Mouse (Mus musculus) liver, postnatal 0 days (tissue): ENCODE data around the gene Evi2. TPM values are rescaled to one million over a fixed set of nuclear protein-coding genes. Genes with fewer than 3 reads are reported as not detected.
A peak's percentile ranks its signal among the peaks of the same experiment; 100 is the strongest.

ENCODE experiments used
- ATAC-seq: fragments of 200-750 bp; cut with Nextera tagmentation; 2 replicates; pipeline ENCODE4 v1.8.0; 2017; ENCODE audit warnings: mild to moderate bottlenecking, moderate library complexity
- DNase-seq: peaks from one replicate; pipeline ENCODE4 v3.0.0-alpha.2; 2016
- H3K27ac ChIP-seq: fragments of 300-500 bp; sonication (generic); 2 replicates; pipeline ENCODE4 v1.5.1; 2014; ENCODE audit warnings: antibody characterized with exemption, moderate library complexity, mild to moderate bottlenecking, low read depth
- H3K27me3 ChIP-seq: fragments of 300-500 bp; sonication (generic); 2 replicates; pipeline ENCODE4 v1.6.1; 2014; ENCODE audit warnings: low read length, control low read depth, mixed read lengths; ENCODE audit not compliant: insufficient read depth
- H3K36me3 ChIP-seq: fragments of 300-500 bp; sonication (generic); replicated peaks from 2 replicates; pipeline ENCODE4 v1.6.1; 2014; ENCODE audit warnings: mild to moderate bottlenecking, control low read depth, low read length, moderate library complexity, mixed read lengths; ENCODE audit not compliant: insufficient read depth
- H3K4me1 ChIP-seq: fragments of 300-500 bp; sonication (generic); 2 replicates; pipeline ENCODE4 v1.6.1; 2014; ENCODE audit warnings: antibody characterized with exemption, mild to moderate bottlenecking, control low read depth; ENCODE audit not compliant: insufficient read depth
- H3K4me2 ChIP-seq: fragments of 300-500 bp; sonication (generic); 2 replicates; pipeline ENCODE4 v1.6.1; 2014; ENCODE audit warnings: low read depth, mild to moderate bottlenecking, low read length, moderate library complexity, mixed read lengths
- H3K4me3 ChIP-seq: fragments of 300-500 bp; sonication (generic); 2 replicates; pipeline ENCODE4 v1.5.1; 2014; ENCODE audit warnings: low read depth, low read length
- H3K9ac ChIP-seq: fragments of 300-500 bp; sonication (generic); replicated peaks from 2 replicates; pipeline ENCODE4 v1.6.1; 2014; ENCODE audit warnings: mild to moderate bottlenecking, moderate library complexity
- H3K9me3 ChIP-seq: fragments of 300-500 bp; sonication (generic); 2 replicates; pipeline ENCODE4 v1.6.1; 2016; ENCODE audit warnings: mild to moderate bottlenecking, control low read depth, low read length, mixed read lengths
- CTCF ChIP-seq: sonication (generic); IDR thresholded peaks from 2 replicates; pipeline ENCODE4 v1.5.1; 2016; ENCODE audit warnings: antibody characterized with exemption, low read depth
- EP300 ChIP-seq: IDR thresholded peaks from 2 replicates; pipeline ENCODE4 v1.6.1; 2016; ENCODE audit warnings: antibody characterized with exemption, low read depth, mild to moderate bottlenecking
- WGBS: fragments of 180-500 bp; shearing (Covaris S2); extraction: QIAGEN DNeasy Blood & Tissue Kit; methylation state at CpG from one replicate; pipeline ENCODE4 v1.1.7; 2014; ENCODE audit not compliant: insufficient replicate concordance; 5-methylcytosine and 5-hydroxymethylcytosine counted together
- polyA plus RNA-seq: library from polyadenylated mRNA; unstranded; fragments of >200 nt; fragmentation: Nextera tagmentation; extraction: Ambion mirVana; gene quantifications from 2 replicates; pipeline ENCODE4 v1.2.1, GENCODE M21; 2015

Evi2 gene
- polyA plus RNA-seq, 1 experiment from 2014 or later, result 0.99 TPM

DNA sequence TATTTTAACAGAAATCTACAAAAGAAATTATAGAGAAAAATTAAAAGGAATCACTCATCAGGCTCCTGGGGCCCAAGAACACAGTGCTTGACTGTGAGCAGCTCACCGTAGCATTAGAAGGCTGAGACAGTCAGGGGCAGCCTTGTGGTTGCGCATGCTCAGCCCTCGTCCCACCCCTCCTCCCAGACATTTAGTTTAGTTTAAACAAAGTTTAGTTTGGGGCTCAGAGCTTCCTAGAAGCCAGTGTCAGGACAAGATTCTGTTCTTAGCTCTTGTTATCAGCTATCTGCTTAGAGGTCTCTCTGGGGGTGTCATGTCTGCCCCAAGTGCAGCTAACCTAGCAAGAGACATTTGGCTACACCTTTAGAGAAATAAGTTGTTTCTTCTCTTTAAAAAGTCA, 1.8 kb downstream of the Evi2 start:
- DNase-seq (no peak), ATAC-seq (no peak)
- Histone ChIP-seq H3K36me3 (no peaks in the 10 kb centered on the region), H3K4me1 (peaks cover 15% of the 10 kb centered on the region; the same call in 1 of the 2 replicates), H3K4me3 (peak overlapping the region; percentile 36), H3K4me2 (peak overlapping the region; percentile 39), H3K27ac (peak overlapping the region; percentile 79), H3K9me3 (no peaks in the 10 kb centered on the region), H3K9ac (no peak overlapping the region; the same call in 1 of the 2 replicates), H3K27me3 (no peaks in the 10 kb centered on the region)
- 51% methylated on average over 3 of the region's 3 CpGs for WGBS
- TF ChIP-seq EP300 (no peak), CTCF (no peak)

DNA sequence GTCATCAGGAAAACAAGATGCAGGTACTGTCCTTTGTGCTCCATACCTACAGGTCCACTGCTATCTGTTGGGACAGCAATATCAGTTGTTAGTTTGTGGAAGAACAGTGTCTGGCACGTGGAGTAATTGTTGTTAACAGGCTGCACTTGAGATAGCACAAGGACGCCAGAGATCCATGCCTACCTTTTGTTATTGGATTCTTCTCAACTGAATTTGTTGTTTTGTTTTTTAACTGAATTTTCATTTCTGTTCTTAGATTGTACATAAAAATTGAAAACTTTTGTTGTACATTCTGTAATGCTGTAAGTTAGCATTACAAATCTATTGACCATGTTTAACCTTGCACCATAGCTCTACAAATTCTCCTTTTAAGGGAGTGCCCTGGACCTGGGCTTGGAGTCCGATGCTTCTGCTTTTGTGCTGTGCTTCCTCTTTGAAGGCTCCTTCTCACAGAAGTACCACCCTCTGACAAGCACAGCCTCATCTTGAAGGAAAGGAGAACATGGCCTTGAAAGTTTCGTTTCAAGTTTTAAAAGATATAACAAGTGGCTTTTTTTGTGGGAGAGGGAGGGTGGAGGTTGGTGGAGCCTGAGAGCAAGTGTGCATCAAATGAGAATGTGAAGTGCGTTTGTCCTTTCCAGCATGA, 2.5 kb downstream of the Evi2 start:
- Histone ChIP-seq H3K4me2 (peak overlapping the region; percentile 39), H3K4me1 (peaks cover 15% of the 10 kb centered on the region; the same call in 1 of the 2 replicates), H3K27ac (peak overlapping the region; percentile 79), H3K9me3 (no peaks in the 10 kb centered on the region), H3K9ac (no peak overlapping the region), H3K27me3 (no peaks in the 10 kb centered on the region), H3K4me3 (peak overlapping the region; percentile 36), H3K36me3 (no peaks in the 10 kb centered on the region)
- DNase-seq, result peak; percentile 34
- TF ChIP-seq CTCF (no peak), EP300 (no peak)
- WGBS, result 36% methylated on average over 5 of the region's 5 CpGs
- peak; percentile 57; the same call in 1 of the 2 replicates for ATAC-seq

DNA sequence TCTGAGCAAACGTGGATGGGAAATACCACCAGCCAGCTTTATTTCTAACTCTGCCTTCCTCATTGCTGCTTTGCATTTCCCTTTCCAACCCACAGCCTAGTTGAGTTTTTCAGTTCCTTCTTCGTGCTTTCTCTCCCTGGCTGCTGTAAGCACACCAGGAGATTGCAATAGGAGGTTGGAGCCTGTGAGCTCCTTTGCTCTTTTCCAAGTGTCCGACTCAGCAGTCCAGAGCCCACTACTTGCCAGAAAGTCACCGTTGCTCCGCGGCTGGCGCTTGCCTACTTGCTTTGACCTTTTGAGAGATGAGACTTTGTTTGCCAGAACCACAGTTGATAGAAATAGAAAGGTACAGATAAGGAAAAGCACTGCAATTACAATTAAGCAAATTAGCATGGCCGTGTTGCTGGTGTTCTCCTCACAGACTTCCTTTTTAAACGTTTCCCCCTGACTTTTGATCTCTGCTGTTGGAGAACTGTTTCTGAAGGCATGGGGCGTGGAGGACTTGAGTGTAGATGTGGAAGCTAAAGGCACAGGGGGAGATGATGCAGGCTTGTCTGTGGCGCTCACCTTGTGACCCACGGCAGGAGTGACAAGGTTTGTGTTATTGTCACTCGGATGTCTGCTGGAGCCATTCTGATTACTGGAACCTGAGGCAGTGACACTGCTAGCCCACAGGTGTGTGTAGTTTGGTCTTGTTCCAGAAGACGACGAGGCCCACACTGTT, 3.2 kb downstream of the Evi2 start:
- no peaks in the 10 kb centered on the region for H3K36me3 ChIP-seq
- no peak overlapping the region for H3K4me3 ChIP-seq
- ATAC-seq (peak; percentile 22), DNase-seq (peak; percentile 26)
- 30% methylated on average over 15 of the region's 15 CpGs for WGBS
- no peaks in the 10 kb centered on the region for H3K27me3 ChIP-seq
- TF ChIP-seq EP300 (no peak), CTCF (no peak)
- H3K9ac ChIP-seq, result no peak overlapping the region
- peak overlapping the region; percentile 39 for H3K4me2 ChIP-seq
- H3K4me1 ChIP-seq, result peaks cover 15% of the 10 kb centered on the region; the same call in 1 of the 2 replicates
- H3K9me3 ChIP-seq, result no peaks in the 10 kb centered on the region
- peak overlapping the region; percentile 79 for H3K27ac ChIP-seq

DNA sequence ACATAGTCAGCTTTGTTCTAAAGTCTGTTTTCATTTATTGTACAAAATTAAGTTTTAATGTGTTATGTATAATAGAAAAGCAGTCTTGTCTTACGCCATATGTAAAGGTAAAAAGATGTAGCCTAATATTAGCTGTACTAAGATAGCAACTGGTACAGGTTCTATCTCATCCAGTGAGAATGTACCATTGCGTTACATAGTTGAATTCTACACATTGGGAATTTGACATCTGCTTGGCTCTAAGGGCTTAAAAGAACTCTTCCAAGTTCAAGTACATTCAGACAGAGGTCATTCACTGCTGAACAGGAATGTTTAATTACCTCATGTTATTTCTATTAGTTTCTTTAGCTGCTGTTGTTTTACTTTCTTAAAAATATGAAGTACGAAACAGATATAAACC, 3.8 kb downstream of the Evi2 start:
- no peaks in the 10 kb centered on the region for H3K9me3 ChIP-seq
- no peaks in the 10 kb centered on the region for H3K27me3 ChIP-seq
- 75% methylated on average over 3 of the region's 3 CpGs for WGBS
- no peak overlapping the region for H3K9ac ChIP-seq
- ATAC-seq, result no peak
- peak overlapping the region; percentile 79 for H3K27ac ChIP-seq
- DNase-seq, result no peak
- no peaks in the 10 kb centered on the region for H3K36me3 ChIP-seq
- H3K4me1 ChIP-seq, result peaks cover 15% of the 10 kb centered on the region; the same call in 1 of the 2 replicates
- H3K4me3 ChIP-seq, result no peak overlapping the region
- peak overlapping the region; percentile 39; the same call in 1 of the 2 replicates for H3K4me2 ChIP-seq
- no peak for TF ChIP-seq CTCF
- no peak for TF ChIP-seq EP300

DNA sequence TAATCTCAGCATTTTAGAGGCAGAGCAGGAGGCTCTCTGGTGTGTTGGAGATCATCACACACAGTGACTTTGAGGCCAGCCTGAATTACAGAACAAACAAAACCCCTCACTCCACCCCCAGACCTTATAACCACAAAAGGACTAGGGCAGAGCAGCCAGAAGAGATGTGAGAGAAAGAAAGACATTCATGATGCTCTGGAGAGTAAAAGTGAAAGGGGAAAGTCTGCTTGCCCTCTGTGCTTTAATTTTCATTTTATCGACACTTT, 6.1 kb downstream of the Evi2 start:
- TF ChIP-seq EP300 (no peak), CTCF (no peak)
- H3K36me3 ChIP-seq, result no peaks in the 10 kb centered on the region
- no peak overlapping the region for H3K4me3 ChIP-seq
- H3K4me1 ChIP-seq, result peaks cover 26% of the 10 kb centered on the region; the same call in 1 of the 2 replicates
- 63% methylated on average over 1 of the region's 1 CpGs for WGBS
- DNase-seq (no peak), ATAC-seq (no peak)
- H3K27ac ChIP-seq, result peak overlapping the region; percentile 62
- H3K9ac ChIP-seq, result no peak overlapping the region; the same call in 1 of the 2 replicates
- H3K4me2 ChIP-seq, result peak overlapping the region; percentile 29
- H3K9me3 ChIP-seq, result no peaks in the 10 kb centered on the region
- H3K27me3 ChIP-seq, result no peaks in the 10 kb centered on the region

DNA sequence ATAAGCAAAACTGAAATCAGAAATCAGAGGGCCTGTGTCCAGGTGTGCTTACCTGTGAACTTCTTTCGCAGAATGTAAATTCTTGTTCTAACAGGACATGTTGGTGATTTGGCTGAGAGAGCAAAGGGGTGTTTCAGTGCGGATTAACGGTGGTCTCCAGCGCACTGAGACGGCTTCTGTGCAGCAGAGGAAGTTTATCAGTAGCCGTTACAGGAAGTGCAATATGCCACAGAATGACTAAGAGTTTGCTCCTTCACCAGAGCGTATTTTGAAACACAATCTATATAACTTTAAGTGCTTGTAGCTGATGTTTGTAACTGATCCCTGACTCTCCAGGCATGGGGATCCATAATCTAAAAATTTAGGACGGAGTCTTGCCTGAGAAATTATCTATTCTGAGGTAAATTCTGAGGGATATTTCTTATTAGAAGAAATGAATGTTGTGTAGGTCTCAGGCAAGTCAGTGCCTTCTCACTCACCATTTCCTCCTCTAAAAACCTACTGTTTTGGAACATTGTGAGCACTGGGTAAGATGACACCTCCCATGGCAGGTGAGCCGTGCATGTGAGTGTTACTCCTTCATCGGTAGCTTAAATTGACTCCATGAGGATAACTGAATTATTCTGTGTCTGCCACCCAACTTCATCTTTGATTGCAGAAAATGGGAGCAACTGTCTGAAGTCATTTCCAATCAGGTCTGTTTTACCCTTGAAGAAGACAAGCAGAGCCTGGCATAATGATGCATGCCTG, 6.7 kb downstream of the Evi2 start, which contains the start of gene Evi2b:
Gene Evi2b, minus strand, starts transcription at position 203 of the 750 bp plus-strand sequence.
- DNase-seq, result no peak
- Histone ChIP-seq H3K9me3 (no peaks in the 10 kb centered on the region), H3K27ac (peak within 1 kb of the TSS; percentile 62), H3K27me3 (no peaks in the 10 kb centered on the region), H3K4me2 (peak within 1 kb of the TSS; percentile 52), H3K4me1 (peaks cover 31% of the 10 kb centered on the region; the same call in 1 of the 2 replicates), H3K9ac (peak within 1 kb of the TSS; percentile 12; the same call in 1 of the 2 replicates), H3K4me3 (peak within 1 kb of the TSS; percentile 33), H3K36me3 (no peaks in the 10 kb centered on the region)
- no peak for ATAC-seq
- TF ChIP-seq CTCF (no peak), EP300 (0 out of 2 replicates have a peak, but pooled peaks have one; percentile 17)
- 24% methylated on average over 10 of the region's 10 CpGs for WGBS
